Mouse (Mus musculus) adrenal gland, postnatal 10 days (tissue): Measurements from ENCODE around the gene Arhgap29. TPM values are rescaled to one million over a fixed set of nuclear protein-coding genes. Genes with fewer than 3 reads are reported as not detected.

Experiments used
- DNase-seq: peaks from one replicate; pipeline ENCODE4 v3.0.0; 2021; ENCODE audit warnings: mixed read lengths
- total RNA-seq, 2 experiments: library from RNA; stranded (reverse); gene quantifications; 2 replicates each; pipeline ENCODE4 v1.2.3; 2021

Gene Arhgap29
- total RNA-seq, 2 experiments from 2014 or later, result 90.5 to 102 TPM

- DNase-seq, result no peak
These were observed 57.5 kb downstream of the Arhgap29 start for GRCm38 (mm10) chr3:122009818-122010217.

GRCm38 (mm10) chr3:122010292-122010691 is 58.0 kb downstream of the Arhgap29 start:
- DNase-seq, result no peak

- no peak for DNase-seq
These were observed 60.1 kb downstream of the Arhgap29 start for GRCm38 (mm10) chr3:122012464-122012863.

GRCm38 (mm10) chr3:122018421-122018820 is 66.1 kb downstream of the Arhgap29 start:
- DNase-seq, result no peak

GRCm38 (mm10) chr3:122019159-122019558 is 66.8 kb downstream of the Arhgap29 start:
- DNase-seq, result no peak

GRCm38 (mm10) chr3:122021029-122021652 is 68.8 kb downstream of the Arhgap29 start:
- no peak for DNase-seq

GRCm38 (mm10) chr3:122022355-122022754 is 70.0 kb downstream of the Arhgap29 start:
- DNase-seq, result no peak

GRCm38 (mm10) chr3:122026676-122027075 is 74.3 kb downstream of the Arhgap29 start:
- no peak for DNase-seq

- DNase-seq, result no peak
These were observed 75.4 kb downstream of the Arhgap29 start for GRCm38 (mm10) chr3:122027776-122028175.

- DNase-seq, result peak; percentile 45
These were observed 81.0 kb downstream of the Arhgap29 start for GRCm38 (mm10) chr3:122033248-122033837.

GRCm38 (mm10) chr3:122034240-122034639 is 81.9 kb downstream of the Arhgap29 start:
- no peak for DNase-seq

- DNase-seq, result no peak
These were observed 82.8 kb downstream of the Arhgap29 start for GRCm38 (mm10) chr3:122035092-122035491.

- DNase-seq, result no peak
These were observed 88.2 kb downstream of the Arhgap29 start for GRCm38 (mm10) chr3:122040522-122040921.

GRCm38 (mm10) chr3:122043102-122043501 is 90.8 kb downstream of the Arhgap29 start:
- DNase-seq, result no peak

- no peak for DNase-seq
These were observed 91.6 kb downstream of the Arhgap29 start, which contains the start of gene Abca4 for GRCm38 (mm10) chr3:122043799-122044547. Abca4 (plus strand) TSS chr3:122044443.

- DNase-seq, result peak; percentile 54
These were observed 93.9 kb downstream of the Arhgap29 start for GRCm38 (mm10) chr3:122046187-122046620.

GRCm38 (mm10) chr3:122047402-122047801 is 95.1 kb downstream of the Arhgap29 start:
- DNase-seq, result no peak

- peak; percentile 84 for DNase-seq
These were observed 95.8 kb downstream of the Arhgap29 start for GRCm38 (mm10) chr3:122047921-122048861.

- no peak for DNase-seq
These were observed 96.8 kb downstream of the Arhgap29 start for GRCm38 (mm10) chr3:122049158-122049557.

- DNase-seq, result no peak
These were observed 106.3 kb downstream of the Arhgap29 start for GRCm38 (mm10) chr3:122058439-122059198.

- DNase-seq, result no peak
These were observed 110.2 kb downstream of the Arhgap29 start for GRCm38 (mm10) chr3:122062586-122062985.
